Mouse (Mus musculus): ENCODE data around the gene Ngef.

Gene Ngef

GRCm38 (mm10) chr1:87565760-87566159 lies 7.9 kb downstream of the Ngef start:
- no peak for DNase-seq (ENCODE audit: low spot score)

- no peak for DNase-seq (ENCODE audit: low spot score)
Observed at GRCm38 (mm10) chr1:87562967-87563366, 10.7 kb downstream of the Ngef start.

GRCm38 (mm10) chr1:87553586-87553985 lies 20.1 kb downstream of the Ngef start:
- no peak for DNase-seq (ENCODE audit: low spot score)

GRCm38 (mm10) chr1:87551008-87551407 lies 22.7 kb downstream of the Ngef start:
- no peak for DNase-seq (ENCODE audit: low spot score)

GRCm38 (mm10) chr1:87541614-87542013 lies 32.1 kb downstream of the Ngef start:
- no peak for DNase-seq (ENCODE audit: low spot score)

- DNase-seq (ENCODE audit: low spot score) = no peak
Observed at GRCm38 (mm10) chr1:87537008-87537407, 36.7 kb downstream of the Ngef start.

- no peak for DNase-seq (ENCODE audit: low spot score)
Observed at GRCm38 (mm10) chr1:87534118-87534517, 39.6 kb downstream of the Ngef start.

GRCm38 (mm10) chr1:87532346-87532745 lies 41.3 kb downstream of the Ngef start:
- DNase-seq (ENCODE audit: low spot score) = no peak

GRCm38 (mm10) chr1:87527191-87527590 lies 46.5 kb downstream of the Ngef start:
- no peak for DNase-seq (ENCODE audit: low spot score)

GRCm38 (mm10) chr1:87525041-87525440 lies 48.6 kb downstream of the Ngef start:
- no peak for DNase-seq (ENCODE audit: low spot score)

GRCm38 (mm10) chr1:87521523-87521922 lies 52.1 kb downstream of the Ngef start:
- no peak for DNase-seq (ENCODE audit: low spot score)

- DNase-seq (ENCODE audit: low spot score) = no peak
Observed at GRCm38 (mm10) chr1:87520467-87520866, 53.2 kb downstream of the Ngef start.

- no peak for DNase-seq (ENCODE audit: low spot score)
Observed at GRCm38 (mm10) chr1:87510845-87511244, 62.8 kb downstream of the Ngef start.

- DNase-seq (ENCODE audit: low spot score) = no peak
Observed at GRCm38 (mm10) chr1:87510166-87510691, 63.4 kb downstream of the Ngef start.

- DNase-seq (ENCODE audit: low spot score) = no peak
Observed at GRCm38 (mm10) chr1:87509561-87510165, 64.0 kb downstream of the Ngef start, which contains the start of gene Neu2. Neu2 (plus strand) TSS chr1:87509889.

GRCm38 (mm10) chr1:87508591-87509560 lies 64.8 kb downstream of the Ngef start:
- no peak for DNase-seq (ENCODE audit: low spot score)

- DNase-seq (ENCODE audit: low spot score) = no peak
Observed at GRCm38 (mm10) chr1:87507857-87508256, 65.8 kb downstream of the Ngef start.

GRCm38 (mm10) chr1:87505524-87505923 lies 68.1 kb downstream of the Ngef start:
- no peak for DNase-seq (ENCODE audit: low spot score)

GRCm38 (mm10) chr1:87493542-87493941 lies 80.1 kb downstream of the Ngef start:
- DNase-seq (ENCODE audit: low spot score) = no peak

- DNase-seq (ENCODE audit: low spot score) = no peak
Observed at GRCm38 (mm10) chr1:87492285-87492684, 81.4 kb downstream of the Ngef start.

GRCm38 (mm10) chr1:87486386-87486785 lies 87.3 kb downstream of the Ngef start:
- no peak for DNase-seq (ENCODE audit: low spot score)

GRCm38 (mm10) chr1:87482546-87482945 lies 91.1 kb downstream of the Ngef start:
- DNase-seq (ENCODE audit: low spot score) = no peak

Data from urinary bladder, postnatal 10 days (tissue).